In genomic region chr11:99123977-99124634, GRCm38 (mm10) we compare ENCODE assay signal across 9 mouse cellular contexts. TPM values are rescaled to one million over a fixed set of nuclear protein-coding genes. Genes with fewer than 3 reads are reported as not detected.
DNase-seq lines count a peak whose midpoint lies in the region; ATAC-seq and TF ChIP-seq lines count a peak whose summit lies in the region.
"Had no signal": no experiment of that assay in that cellular context is flagged by ENCODE, and none has a peak within 500 bp of the region (broad histone marks: within the 10 kb centered on the region; RNA-seq: fewer than 3 reads in every experiment).

No protein-coding gene starts in this region.

- H3K9me3 ChIP-seq in embryonic facial prominence, embryonic 12.5 days, result no peaks in the 10 kb centered on the region
- H3K9me3 ChIP-seq: hindbrain, embryonic 15.5 days had no signal

- no peaks in the 10 kb centered on the region for H3K27me3 ChIP-seq in cerebellum, adult 2 months (ENCODE audit: control insufficient read depth, insufficient read depth, low read length)
- no peaks in the 10 kb centered on the region for H3K27me3 ChIP-seq in embryonic facial prominence, embryonic 12.5 days
- H3K27me3 ChIP-seq: hindbrain, embryonic 15.5 days had no signal

- H3K4me3 ChIP-seq in cerebellum, adult 2 months (replicated peaks; ENCODE audit: insufficient read depth, low read depth, low read length), result no peak overlapping the region
- no peak overlapping the region for H3K4me3 ChIP-seq in embryonic facial prominence, embryonic 12.5 days
- H3K4me3 ChIP-seq: hindbrain, embryonic 15.5 days had no signal

- TF ChIP-seq CTCF in cerebellum, adult 2 months (IDR thresholded peaks at IDR 0.05; ENCODE audit: borderline replicate concordance, insufficient read depth, low read depth, low read length), result peak; percentile 28; the same call in 1 of the 2 replicates

- 29% methylated on average over 15 of the region's 15 CpGs for WGBS in cerebellum, adult 2 months
- WGBS in embryonic facial prominence, embryonic 12.5 days, result 24% methylated on average over 15 of the region's 15 CpGs

- TF ChIP-seq POLR2A in cerebellum, adult 2 months (IDR thresholded peaks at IDR 0.05; ENCODE audit: borderline replicate concordance, insufficient read depth, low read length), result no peak

- ATAC-seq in embryonic facial prominence, embryonic 12.5 days (ENCODE audit: insufficient number of reproducible peaks, insufficient read depth, low FRiP score, low TSS enrichment), result no peak

- H3K4me1 ChIP-seq in cerebellum, adult 2 months (ENCODE audit: control insufficient read depth, insufficient read depth, low read length), result no peaks in the 10 kb centered on the region
- peaks cover 63% of the 10 kb centered on the region for H3K4me1 ChIP-seq in embryonic facial prominence, embryonic 12.5 days

- no peak overlapping the region for H3K27ac ChIP-seq in cerebellum, adult 2 months (ENCODE audit: insufficient read depth, low read length)
- H3K27ac ChIP-seq in embryonic facial prominence, embryonic 12.5 days, result peak overlapping the region; percentile 90
- H3K27ac ChIP-seq: hindbrain, embryonic 15.5 days had no signal

- no peak overlapping the region for H3K9ac ChIP-seq in embryonic facial prominence, embryonic 12.5 days
- H3K9ac ChIP-seq: hindbrain, embryonic 15.5 days had no signal

- H3K36me3 ChIP-seq in embryonic facial prominence, embryonic 12.5 days, result no peaks in the 10 kb centered on the region
- H3K36me3 ChIP-seq: hindbrain, embryonic 15.5 days had no signal

- peak in 1 of 2 experiments; percentile 24 for DNase-seq in cerebellum, adult 2 months
- DNase-seq in cerebellum, adult 9-11 months, result no peak
- peak; percentile 72 for DNase-seq in testis, postnatal 10 days (ENCODE audit: low spot score)
- no peak for DNase-seq in testis, postnatal 14 days (ENCODE audit: low spot score)
- peak; percentile 31 to 73 for DNase-seq in kidney, adult 8-10 months
- peak; percentile 77 for DNase-seq in lung, postnatal 14 days
- DNase-seq in ovary, postnatal 36 days (ENCODE audit: low spot score), result no peak

- no peak overlapping the region for H3K4me2 ChIP-seq in embryonic facial prominence, embryonic 12.5 days (replicated peaks)
- H3K4me2 ChIP-seq: hindbrain, embryonic 15.5 days had no signal

RNA-seq across cellular contexts. Expression of gene Ccr7, which starts 30.8 kb away (rescaled TPM):
- polyA plus RNA-seq in cerebellum, adult 2 months (2012; rRNA removed), result 0.11 and 0.30 TPM in 2 replicates
- polyA plus RNA-seq in embryonic facial prominence, embryonic 12.5 days (2016; fragmentation: Nextera tagmentation; extraction: Ambion mirVana), result 0.81 TPM in 2 replicates

RNA-seq across cellular contexts. Expression of gene Tns4, which starts 35.0 kb away (rescaled TPM):
- 0.18 and 0.25 TPM in 2 replicates for polyA plus RNA-seq in cerebellum, adult 2 months (2012; rRNA removed)
- 0.24 and 0.28 TPM in 2 replicates for polyA plus RNA-seq in embryonic facial prominence, embryonic 12.5 days (2016; fragmentation: Nextera tagmentation; extraction: Ambion mirVana)

Comparison
In these comparisons a context has a peak if more than half of its experiments do, and no peak if none do; other contexts are left out.
1. DNase-seq: peak in testis, postnatal 10 days (single experiment), kidney, adult 8-10 months (2 of 2) and lung, postnatal 14 days (single experiment); none in cerebellum, adult 9-11 months (single experiment), testis, postnatal 14 days (single experiment) and ovary, postnatal 36 days (single experiment).